Mouse (Mus musculus) T-cell, adult 2 months (primary cell): ENCODE results near the gene Fibp.

Source experiments
- DNase-seq: peaks from one replicate; pipeline ENCODE4 v3.0.0; 2022; ENCODE audit warnings: low spot score

Gene Fibp

GRCm38 (mm10) chr19:5460465-5460911 is at the start of gene Fibp:
Fibp (plus strand) TSS chr19:5460615.
- peak; percentile 85 for DNase-seq

- DNase-seq = no peak
Observed at GRCm38 (mm10) chr19:5410641-5411040, 49.8 kb upstream of the Fibp start.

GRCm38 (mm10) chr19:5411961-5412360 is 48.5 kb upstream of the Fibp start:
- no peak for DNase-seq

DNA sequence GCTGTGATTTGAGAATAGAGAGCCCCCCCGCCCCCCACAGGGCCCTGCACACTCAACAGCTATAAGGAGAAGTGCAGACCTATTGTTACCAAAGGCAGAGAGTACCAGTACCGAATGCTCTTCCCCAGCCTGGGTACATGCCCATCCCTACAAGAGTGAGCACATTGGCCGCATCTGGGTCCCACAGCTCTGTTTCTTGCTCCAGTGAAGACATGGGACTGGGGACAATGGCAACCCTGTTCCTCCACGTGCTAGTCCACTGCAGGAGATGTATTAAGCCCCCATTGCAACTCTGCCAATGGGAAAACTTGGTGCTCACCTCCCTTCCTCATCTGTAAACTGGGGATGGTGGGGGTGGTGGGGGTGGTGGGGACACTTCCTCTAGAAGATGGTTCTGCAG is 46.6 kb upstream of the Fibp start:
- DNase-seq = no peak

- DNase-seq = no peak
Observed at GRCm38 (mm10) chr19:5414534-5414957, 45.9 kb upstream of the Fibp start.

GRCm38 (mm10) chr19:5418750-5419466 is 41.5 kb upstream of the Fibp start:
- DNase-seq = no peak

DNA sequence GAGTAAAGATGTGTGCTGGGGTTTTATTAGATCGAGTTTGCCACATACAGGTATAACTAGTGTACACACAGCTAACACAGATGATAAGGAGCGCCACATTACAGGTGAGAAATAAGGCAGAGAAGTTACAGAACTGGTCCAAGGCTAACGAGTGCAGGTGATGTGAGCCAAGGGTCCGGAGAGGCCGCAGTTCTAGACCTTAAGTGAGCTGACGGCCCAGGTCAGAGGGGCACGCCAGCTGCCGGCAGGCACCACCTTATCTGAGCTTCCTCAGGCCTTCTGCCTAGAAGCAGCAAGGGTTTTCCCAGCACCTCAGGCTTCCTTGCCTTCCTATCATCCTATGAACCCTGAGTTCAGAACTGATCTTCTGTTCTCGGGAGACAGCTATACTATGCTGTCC is 40.8 kb upstream of the Fibp start:
- no peak for DNase-seq

DNA sequence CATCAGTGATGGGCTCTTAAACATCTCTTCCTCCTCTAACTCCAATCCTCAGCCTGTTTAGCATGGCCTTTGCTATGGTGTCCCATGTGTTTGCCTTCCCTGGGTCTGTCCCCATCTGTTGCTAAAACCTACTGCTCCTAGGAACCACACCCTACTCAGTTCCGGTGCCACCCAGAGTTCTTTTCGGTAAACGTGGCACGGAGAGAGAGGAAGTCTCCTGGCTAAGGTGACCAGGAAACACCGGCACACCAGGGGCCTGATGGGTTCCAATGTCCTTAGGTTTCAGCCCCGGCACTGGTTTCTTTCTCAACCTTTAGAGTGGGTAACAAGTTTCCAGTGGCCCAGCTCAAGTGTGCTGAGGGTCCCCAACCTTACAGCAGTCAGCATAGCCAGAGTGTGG is 39.8 kb upstream of the Fibp start:
- DNase-seq = no peak

- no peak for DNase-seq
Observed at GRCm38 (mm10) chr19:5421784-5422183, 38.6 kb upstream of the Fibp start.

DNA sequence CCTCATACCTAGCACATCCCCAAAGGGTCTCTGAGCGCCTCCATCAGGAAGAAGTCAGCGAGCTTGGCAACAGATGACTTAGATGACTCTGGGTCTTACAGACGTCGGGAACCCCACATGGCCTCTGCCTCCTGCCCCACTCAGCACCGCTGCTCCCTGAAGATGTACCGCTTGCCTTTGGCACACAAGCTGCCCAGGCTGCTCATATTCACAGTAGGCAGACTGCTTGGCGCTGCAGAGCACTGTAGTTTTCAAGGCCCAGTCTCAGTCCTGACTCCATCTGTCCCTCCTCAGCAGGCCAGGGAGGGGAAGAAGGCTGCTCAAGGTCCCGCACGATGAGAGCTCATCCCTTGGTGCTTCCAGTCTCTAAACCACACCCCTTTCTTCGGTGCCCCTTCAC is 38.1 kb upstream of the Fibp start:
- DNase-seq = no peak

- no peak for DNase-seq
Observed at GRCm38 (mm10) chr19:5422895-5423443, 37.4 kb upstream of the Fibp start.

DNA sequence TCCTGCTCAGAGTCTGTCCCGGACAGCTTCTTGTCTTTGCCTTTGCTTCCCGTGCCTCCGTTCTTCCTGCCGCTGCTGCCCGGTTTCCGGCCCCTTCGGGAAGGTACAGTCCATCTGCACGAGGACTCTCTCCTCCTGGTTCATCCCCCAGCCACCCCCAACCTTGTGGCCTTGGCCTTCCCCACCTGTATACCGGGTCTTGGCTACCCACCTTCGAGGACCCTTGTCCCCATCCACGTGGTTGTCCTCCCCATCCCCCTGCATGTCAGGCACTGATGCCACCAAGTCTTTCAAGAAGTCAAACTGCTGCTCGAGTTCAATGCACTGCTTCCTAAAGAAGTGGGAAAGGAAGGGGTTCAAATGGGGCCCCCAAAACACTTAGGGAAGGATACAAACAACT is 36.9 kb upstream of the Fibp start:
- no peak for DNase-seq

DNA sequence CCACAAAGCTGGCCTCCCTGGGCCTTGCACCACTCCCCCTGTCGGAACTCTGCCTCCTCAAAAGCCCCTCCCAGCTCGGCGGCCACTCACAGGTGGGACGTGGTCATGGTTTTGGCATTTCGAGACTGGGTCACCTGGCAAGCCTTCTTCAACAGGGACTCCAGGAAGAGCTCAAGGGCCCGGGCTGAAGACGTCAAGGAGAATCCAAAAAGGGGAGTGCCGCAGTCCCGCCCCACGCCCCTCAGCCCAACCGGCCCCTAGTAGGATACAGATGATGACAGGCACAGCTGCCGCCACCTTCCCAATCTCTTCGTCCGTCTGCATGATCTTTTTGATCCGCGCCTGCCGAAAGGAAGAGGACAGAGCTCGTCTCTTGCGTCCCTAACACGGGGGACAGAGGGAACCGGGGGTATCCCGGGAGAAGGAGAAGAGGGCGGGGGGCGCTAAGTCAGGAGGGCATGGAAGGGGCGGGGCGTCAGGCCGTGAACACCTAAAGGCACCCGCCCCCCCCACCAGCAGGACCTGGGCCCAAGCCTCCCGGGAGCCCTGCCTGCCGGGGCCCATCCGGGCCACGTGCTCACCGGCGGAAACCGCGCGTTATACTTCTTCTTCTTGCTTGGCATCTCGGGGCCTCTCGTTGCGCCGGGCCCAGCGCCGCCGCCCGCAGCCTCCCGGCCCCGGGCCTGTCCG is 36.2 kb upstream of the Fibp start:
- DNase-seq = peak; percentile 66

DNA sequence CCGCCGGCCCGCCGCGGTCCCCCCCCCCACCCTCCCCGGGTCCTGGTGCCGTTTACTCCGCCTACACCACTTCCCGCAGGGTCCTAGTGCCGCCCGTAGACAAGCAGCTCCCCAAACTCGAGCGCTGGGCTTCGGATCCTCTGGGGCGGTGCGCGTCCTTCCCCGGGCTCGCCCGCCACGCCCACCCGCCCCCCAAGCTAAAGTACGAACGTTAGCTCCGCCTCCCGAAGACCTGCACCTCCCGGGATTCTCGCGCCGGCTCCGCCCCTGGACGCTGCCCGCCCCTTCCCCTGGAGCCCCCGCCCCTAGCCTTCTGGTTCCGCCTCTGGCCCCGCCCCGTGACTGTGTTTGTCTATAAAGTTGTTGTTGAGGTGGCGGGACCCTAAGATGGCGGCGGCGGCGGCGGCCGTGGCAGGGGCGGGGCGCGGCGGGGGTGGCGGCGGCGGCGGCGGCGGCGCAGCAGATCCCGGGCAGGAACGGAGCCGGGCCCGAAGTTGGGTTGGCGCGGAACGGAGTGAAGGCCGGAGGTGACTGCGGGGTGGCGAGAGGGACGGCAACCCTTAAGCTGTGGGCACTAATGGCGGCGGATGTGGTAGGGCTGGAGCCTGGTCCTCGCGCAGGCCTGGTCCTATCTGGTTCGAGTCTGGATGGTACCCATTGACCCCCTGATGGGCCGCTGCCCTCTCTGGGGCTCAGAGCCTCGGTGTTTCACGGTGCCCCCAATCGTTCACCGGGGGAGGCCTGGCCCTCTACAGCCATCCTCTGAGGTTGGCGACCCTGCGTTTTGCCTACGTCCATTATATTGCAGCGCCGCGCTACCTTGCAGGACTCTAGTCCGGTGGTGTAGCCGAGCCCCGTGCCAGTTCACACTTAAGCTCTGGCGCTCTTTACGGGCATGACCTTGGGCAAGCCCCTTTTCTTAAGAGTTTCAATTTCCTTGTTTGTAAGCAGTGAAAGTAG is 35.4 kb upstream of the Fibp start, which contains the start of the genes Drap1 and AI837181:
Gene Drap1 (minus strand): TSS at position 198 of the 960 bp plus-strand sequence.
Gene AI837181 (plus strand): TSS at position 363 of the 960 bp plus-strand sequence.
- peak; percentile 89 for DNase-seq

GRCm38 (mm10) chr19:5425906-5426565 is 34.4 kb upstream of the Fibp start:
- no peak for DNase-seq

- no peak for DNase-seq
Observed at GRCm38 (mm10) chr19:5426640-5427290, 33.6 kb upstream of the Fibp start.

- peak; percentile 41 for DNase-seq
Observed at GRCm38 (mm10) chr19:5428083-5428482, 32.3 kb upstream of the Fibp start.

- DNase-seq = no peak
Observed at GRCm38 (mm10) chr19:5429219-5429618, 31.2 kb upstream of the Fibp start.

GRCm38 (mm10) chr19:5429806-5430205 is 30.6 kb upstream of the Fibp start:
- no peak for DNase-seq

DNA sequence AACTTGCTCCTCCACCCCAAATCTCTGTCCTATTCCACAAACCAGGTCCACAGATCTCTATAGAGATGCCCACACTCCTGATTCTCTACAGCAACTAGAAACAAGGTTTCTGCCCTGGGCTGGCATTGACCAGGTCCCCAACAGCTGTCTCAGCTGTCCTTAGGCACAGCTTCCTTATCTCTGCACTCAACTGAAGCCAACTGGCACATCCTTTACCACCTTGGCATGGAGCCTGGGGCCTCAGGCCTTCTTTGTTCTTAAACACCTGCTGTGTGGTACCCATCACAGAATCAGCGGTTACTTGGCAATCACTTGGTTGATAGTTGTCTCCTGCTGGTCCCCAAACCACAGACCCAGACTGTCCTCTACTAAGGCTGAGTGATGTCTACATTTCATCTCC is 30.0 kb upstream of the Fibp start:
- no peak for DNase-seq

DNA sequence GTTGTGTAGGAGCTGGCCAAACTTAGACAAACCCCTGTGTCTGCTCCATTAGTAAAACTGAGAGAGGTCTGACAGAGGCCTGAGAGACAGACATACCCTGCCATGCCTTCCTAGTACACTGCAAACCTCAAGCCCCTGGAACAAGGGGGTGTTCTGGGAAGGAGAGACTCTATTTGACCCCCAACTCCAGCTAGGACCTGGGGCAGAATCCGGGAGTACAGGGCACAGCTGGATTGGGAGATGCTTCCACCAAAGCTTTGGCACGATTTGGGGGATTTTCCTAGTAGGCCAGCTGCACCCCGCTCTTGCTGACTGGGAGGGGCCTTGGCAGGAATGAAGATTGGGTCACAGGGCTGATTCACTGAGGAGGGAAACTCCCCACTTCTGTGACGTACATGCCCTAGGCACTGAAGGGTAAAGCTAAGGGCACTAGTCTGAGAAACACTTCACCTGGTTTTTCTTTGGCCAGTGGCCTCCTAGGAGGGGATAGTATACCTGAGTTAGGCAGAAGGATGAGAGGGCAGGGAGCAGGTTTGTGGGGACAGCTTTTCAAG is 28.4 kb upstream of the Fibp start:
- no peak for DNase-seq
